Mouse (Mus musculus): Measurements from ENCODE around the gene Akap14.
"Not testable (repeated sequence)": the region's sequence is repeated elsewhere in the genome, so short reads cannot be mapped to it uniquely, and the experiment has no call there.

Gene Akap14

DNA sequence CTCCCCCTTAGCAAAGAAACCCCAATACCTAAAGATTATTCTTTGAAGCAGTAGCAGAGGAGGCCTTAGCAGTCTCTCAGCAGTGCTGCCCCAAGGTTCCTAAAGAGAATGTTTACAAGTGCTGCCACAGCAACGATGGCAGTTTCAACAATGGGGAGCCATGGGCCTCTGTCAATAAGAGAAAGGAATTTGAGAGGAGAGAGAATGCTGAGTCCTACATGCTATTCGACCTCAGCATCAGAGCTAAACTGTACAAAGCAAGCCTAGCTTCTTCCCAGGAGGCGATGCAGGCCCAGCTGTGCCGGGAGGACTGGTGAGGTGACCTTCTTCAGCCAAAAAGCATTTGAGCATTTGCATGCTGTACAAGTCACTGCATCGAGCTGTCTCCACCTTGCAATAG lies at the start of gene Akap14:
TSS of gene Akap14 (minus strand) at position 101 of the 400 bp plus-strand sequence.
- no peak for DNase-seq

- DNase-seq, result no peak
These were observed 42.3 kb upstream of the Akap14 start, which contains the start of gene Gm9 for GRCm38 (mm10) chrX:37210941-37211340. TSS of gene Gm9 (minus strand) at chrX:37211041.

DNA sequence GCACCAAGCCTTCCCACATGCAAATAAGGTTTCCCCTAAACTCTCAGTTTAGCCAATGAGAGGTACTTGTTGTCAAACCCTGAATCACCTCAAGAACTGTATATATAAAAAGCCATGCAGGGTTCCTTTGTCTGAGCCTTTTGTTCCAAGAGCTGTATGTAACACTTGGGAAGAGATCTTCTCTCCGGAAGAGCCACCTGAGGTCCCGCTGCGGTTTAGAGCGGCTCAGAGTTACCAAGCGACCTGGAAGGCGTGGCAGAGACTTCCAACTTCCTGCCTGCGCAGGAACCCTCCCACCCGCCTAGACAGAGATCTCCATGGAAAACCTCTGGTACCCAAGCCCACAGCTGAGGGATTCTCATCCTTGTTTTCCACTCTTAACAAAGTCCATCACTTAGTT lies 30.0 kb upstream of the Akap14 start:
- DNase-seq, result no peak

DNA sequence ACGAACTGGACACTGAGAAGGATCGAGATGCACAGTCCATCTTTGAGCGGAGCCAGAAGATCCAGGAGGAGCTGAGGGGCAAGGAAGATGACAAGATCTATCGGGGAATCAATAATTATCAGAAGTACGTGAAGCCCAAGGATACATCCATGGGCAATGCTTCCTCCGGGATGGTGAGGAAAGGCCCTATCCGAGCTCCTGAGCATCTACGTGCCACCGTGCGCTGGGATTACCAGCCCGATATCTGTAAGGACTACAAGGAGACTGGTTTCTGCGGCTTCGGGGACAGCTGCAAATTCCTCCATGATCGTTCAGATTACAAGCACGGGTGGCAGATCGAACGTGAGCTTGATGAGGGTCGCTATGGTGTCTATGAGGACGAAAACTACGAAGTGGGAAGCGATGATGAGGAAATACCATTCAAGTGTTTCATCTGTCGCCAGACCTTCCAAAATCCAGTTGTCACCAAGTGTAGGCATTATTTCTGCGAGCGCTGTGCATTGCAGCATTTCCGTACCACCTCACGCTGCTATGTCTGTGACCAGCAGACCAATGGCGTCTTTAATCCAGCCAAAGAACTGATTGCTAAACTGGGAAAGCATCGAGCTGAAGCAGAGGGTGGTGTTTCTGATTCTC lies 23.2 kb upstream of the Akap14 start:
- DNase-seq, result no peak

- peak; percentile 79 for DNase-seq
These were observed 22.6 kb upstream of the Akap14 start, which contains the start of the genes Ndufa1 and Rnf113a1 for GRCm38 (mm10) chrX:37191105-37191743. TSS of gene Ndufa1 (minus strand) at chrX:37191163. TSS of gene Rnf113a1 (plus strand) at chrX:37191245.

DNA sequence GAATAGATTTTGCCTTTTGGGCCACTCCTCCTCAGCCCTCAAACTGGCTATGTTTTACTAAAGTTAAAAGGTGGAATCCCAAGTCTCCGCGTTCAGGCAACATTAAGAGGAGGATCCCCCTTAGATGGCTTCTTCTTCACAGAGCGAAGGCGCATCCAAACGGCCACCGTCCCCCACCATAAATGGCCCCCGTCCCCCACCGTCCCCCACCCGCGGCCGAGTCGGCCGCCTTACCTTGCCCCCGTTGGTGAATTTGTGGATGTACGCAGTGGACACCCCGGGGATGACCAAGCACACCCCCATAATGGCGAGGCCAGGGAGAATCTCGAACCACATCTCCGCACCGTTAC lies 22.1 kb upstream of the Akap14 start:
- DNase-seq, result no peak

GRCm38 (mm10) chrX:37184401-37184800 lies 15.8 kb upstream of the Akap14 start:
- DNase-seq, result peak; percentile 8

GRCm38 (mm10) chrX:37167085-37167484 lies 1.6 kb downstream of the Akap14 start:
- DNase-seq, result peak; percentile 8

DNA sequence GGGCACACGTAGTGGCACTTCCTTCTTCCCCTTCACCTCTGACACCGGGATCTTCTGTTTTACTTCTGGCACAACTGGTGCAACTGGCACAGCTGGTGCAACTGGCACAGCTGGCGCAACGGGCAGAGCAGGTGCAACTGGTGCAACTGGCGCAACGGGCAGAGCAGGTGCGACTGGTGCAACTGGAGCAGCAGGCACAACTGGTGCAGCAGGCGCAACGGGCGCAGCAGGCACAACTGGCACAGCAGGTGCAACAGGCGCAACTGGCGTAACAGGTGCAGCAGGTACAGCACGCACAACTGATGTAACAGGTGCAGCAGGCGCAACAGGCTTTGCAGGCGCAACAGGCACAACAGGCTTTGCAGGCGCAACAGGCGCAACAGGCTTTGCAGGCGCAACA lies 5.5 kb downstream of the Akap14 start:
- DNase-seq, result no peak

GRCm38 (mm10) chrX:37161169-37161568 lies 7.5 kb downstream of the Akap14 start:
- no peak for DNase-seq

DNA sequence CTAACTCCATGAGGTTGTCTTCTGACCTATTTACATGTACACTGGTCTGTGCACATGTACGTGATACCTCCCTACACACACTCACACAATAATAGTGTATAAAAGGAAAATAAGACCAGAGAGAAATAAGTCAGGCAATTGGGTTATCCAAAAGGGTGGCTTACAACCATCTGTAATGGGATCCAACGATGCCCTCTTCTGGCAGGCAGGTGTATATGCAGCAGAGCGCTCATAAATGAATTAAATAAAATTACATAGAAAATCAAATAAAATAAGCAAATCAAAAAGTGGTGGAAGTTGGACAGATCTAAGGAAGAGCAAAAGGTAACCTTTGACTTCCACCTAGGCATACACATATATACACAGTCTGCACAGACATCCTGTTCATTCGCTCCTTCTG lies 10.8 kb downstream of the Akap14 start:
- DNase-seq, result no peak

GRCm38 (mm10) chrX:37144954-37145353 lies 23.7 kb downstream of the Akap14 start:
- DNase-seq, result no peak

- DNase-seq, result not testable (repeated sequence)
These were observed 24.1 kb downstream of the Akap14 start for GRCm38 (mm10) chrX:37144498-37144897.

GRCm38 (mm10) chrX:37141732-37142131 lies 26.9 kb downstream of the Akap14 start:
- no peak for DNase-seq

GRCm38 (mm10) chrX:37126671-37127358 lies 41.8 kb downstream of the Akap14 start, which contains the start of gene Nkap:
TSS of gene Nkap (plus strand) at chrX:37126795.
- DNase-seq, result peak; percentile 74

DNA sequence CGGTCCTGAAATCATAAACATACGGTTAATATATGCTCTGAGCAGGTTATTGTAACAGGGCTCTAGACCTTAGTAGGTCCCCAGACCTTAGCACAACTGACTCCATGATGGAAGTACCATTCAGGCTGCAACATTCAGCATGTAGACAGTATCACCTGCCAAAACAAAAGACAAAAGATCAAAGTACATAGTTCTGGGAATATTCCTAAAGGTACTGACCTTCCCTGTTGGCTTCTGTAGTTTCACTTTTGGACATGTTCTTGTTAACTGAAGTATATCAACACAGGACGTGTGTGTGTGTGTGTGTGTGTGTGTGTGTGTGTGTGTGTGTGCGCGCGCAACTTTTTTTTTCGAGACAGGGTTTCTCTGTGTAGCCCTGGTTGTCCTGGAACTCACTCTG lies 43.1 kb downstream of the Akap14 start:
- DNase-seq, result no peak

- no peak for DNase-seq
These were observed 48.4 kb downstream of the Akap14 start for GRCm38 (mm10) chrX:37120212-37120611.

DNA sequence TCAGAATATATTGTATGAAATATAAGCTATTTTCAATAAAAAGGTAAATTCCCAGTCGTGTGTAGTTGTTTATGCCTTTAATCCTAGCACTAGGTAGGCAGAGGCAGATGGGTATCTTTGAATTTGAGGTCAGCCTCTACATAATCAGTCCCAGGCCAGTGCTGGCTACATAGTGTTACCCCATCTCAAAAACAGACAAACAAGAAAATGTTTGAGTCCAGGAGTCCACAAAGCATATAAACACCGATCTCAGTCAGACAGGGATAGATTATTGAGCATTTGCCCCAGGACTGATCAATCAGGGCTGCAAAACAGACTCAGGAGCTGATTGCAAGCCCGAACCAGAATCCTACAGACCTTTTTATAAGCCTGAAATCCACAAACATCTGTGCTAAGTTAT lies 49.1 kb downstream of the Akap14 start:
- no peak for DNase-seq

DNA sequence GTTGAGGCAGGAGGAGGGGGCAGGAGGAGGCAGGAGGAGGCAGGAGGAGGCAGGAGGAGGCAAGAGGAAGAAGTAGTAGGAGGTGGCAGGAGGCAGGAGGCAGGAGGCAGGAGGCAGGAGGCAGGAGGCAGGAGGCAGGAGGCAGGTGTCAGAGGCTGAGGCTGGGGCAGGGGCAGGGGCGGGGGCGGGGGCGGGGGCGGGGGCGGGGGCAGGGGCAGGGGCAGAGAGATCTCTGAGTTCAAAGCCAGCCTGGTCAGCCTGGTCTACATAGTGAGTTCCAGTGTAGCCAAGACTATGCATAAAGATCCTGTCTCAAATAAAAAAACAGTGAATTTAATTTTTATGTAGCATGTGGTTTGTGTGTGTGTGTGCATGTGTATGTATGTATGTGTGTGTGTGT lies 51.6 kb downstream of the Akap14 start:
- DNase-seq, result no peak

DNA sequence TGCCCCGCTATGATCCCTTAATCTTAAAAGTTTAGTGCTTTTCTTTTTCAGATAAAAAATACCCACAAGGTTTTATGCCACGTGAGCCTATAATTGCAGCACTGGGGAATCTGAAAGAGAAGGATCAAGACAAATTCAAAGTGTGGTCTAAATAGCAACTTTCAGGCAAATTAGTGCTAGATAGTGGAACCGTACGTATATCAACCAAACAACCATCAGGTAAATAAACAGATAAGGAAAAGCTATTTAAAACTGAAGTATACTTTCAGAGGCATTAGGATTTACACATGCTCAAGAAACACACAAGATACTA lies 57.8 kb downstream of the Akap14 start:
- no peak for DNase-seq

DNA sequence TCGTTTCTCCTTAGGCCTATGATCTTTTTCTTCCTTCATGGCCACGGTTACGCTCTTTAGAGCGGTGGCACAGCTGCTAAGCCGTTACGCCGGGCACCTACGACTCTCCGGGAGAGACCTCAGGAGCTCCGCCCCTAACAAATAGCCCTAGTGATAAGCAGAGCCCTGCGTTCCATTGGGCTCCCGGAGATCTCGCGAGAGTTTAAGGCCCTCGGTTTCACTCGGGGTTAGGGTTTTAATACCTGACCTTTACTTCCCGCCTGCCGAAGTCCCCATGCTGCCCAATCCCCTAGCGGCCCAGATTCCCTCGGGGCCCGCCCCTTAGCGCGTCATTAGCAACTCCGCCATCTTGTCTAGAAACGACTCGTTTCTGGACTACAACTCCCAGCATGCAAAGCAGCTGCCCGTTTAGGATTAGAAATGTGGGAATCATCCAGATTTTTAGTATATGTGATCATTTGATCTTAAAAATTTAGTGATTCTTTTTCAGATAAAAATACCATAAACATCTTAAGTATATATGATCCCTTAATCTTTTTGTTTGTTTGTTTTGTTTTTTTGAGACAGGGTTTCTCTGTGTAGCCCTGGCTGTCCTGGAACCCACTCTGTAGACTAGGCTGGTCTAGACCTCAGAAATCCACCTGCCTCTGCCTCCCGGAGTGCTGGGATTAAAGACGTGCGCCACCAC lies 58.3 kb downstream of the Akap14 start, which contains the start of gene Upf3b:
TSS of gene Upf3b (minus strand) at position 130 of the 688 bp plus-strand sequence.
- peak; percentile 83 for DNase-seq

- peak; percentile 21 for DNase-seq
These were observed 59.0 kb downstream of the Akap14 start for GRCm38 (mm10) chrX:37109526-37110192.

DNA sequence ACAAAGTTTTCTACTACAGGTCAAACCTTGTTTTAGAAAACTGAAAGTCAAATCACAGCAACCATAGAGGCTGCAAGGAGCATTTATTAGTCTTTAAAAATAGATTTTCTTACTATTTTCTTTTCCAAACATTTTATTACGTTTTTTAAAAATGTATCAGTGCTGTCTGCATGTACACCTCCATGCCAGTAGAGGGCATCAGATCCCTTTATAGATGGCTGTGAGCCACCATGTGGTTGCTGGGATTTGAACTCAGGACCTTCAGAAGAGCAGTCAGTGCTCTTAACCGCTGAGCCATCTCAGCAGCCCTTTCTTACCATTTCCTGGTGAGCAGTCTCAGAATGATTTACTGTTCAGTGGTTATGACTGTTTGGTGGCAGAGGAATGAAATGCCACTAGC lies 64.8 kb downstream of the Akap14 start:
- no peak for DNase-seq
